Mouse (Mus musculus): Measurements from ENCODE around the gene Dnajb13. TPM values are rescaled to one million over a fixed set of nuclear protein-coding genes. Genes with fewer than 3 reads are reported as not detected.

Dnajb13 gene
- polyA plus RNA-seq (2012; rRNA removed) = 2.8 and 3.8 TPM in 2 replicates

GRCm38 (mm10) chr7:100514573-100514972 lies at the start of gene Dnajb13:
Gene Dnajb13 (minus strand): TSS chr7:100514960.

GRCm38 (mm10) chr7:100536804-100537518 lies 22.2 kb upstream of the Dnajb13 start, which contains the start of gene Coa4:
Gene Coa4 (plus strand): TSS chr7:100537071.

GRCm38 (mm10) chr7:100493117-100493483 lies 21.7 kb downstream of the Dnajb13 start, which contains the start of gene Ucp2:
Gene Ucp2 (plus strand): TSS chr7:100493337.

GRCm38 (mm10) chr7:100472777-100473176 lies 42.0 kb downstream of the Dnajb13 start, which contains the start of gene Ucp3:
Gene Ucp3 (plus strand): TSS chr7:100472990.

Other genes with a start within 250 kb of the Dnajb13 start
- 6.8 and 7.0 TPM in 2 replicates for gene P4ha3, start 229.4 kb downstream of the Dnajb13 start, polyA plus RNA-seq (2012; rRNA removed)
- 22.6 TPM in 2 replicates for gene C2cd3, start 142.7 kb downstream of the Dnajb13 start, polyA plus RNA-seq (2012; rRNA removed)
- gene Ppme1, start 142.7 kb downstream of the Dnajb13 start, polyA plus RNA-seq (2012; rRNA removed) = 164 and 175 TPM in 2 replicates
- gene Ucp3, start 42.0 kb downstream of the Dnajb13 start, polyA plus RNA-seq (2012; rRNA removed) = 0.06 and 0.21 TPM in 2 replicates
- 41.7 and 43.9 TPM in 2 replicates for gene Ucp2, start 21.6 kb downstream of the Dnajb13 start, polyA plus RNA-seq (2012; rRNA removed)
- 9.5 and 9.8 TPM in 2 replicates for gene Coa4, start 22.1 kb upstream of the Dnajb13 start, polyA plus RNA-seq (2012; rRNA removed)
- gene Rab6a, start 92.5 kb upstream of the Dnajb13 start, polyA plus RNA-seq (2012; rRNA removed) = 220 and 231 TPM in 2 replicates
- gene Mrpl48, start 93.3 kb upstream of the Dnajb13 start, polyA plus RNA-seq (2012; rRNA removed) = 48.2 and 52.7 TPM in 2 replicates
- 15.3 and 15.9 TPM in 2 replicates for gene Plekhb1, start 147.5 kb upstream of the Dnajb13 start, polyA plus RNA-seq (2012; rRNA removed)
- 101 and 120 TPM in 2 replicates for gene Fam168a, start 191.7 kb upstream of the Dnajb13 start, polyA plus RNA-seq (2012; rRNA removed)